Mouse (Mus musculus) brain, embryonic 14.5 days (tissue): ENCODE data around the gene Rbfox2.

Source experiments
- CTCF ChIP-seq: fragments of 200-500 bp; IDR thresholded peaks from 2 replicates; pipeline ENCODE4 v1.5.1; 2012; ENCODE audit warnings: inconsistent platforms, mild to moderate bottlenecking, moderate library complexity, borderline replicate concordance; ENCODE audit not compliant: insufficient read depth, insufficient read length; ENCODE audit errors: extremely low read depth
- POLR2A ChIP-seq: fragments of 200-500 bp; IDR thresholded peaks from 2 replicates; pipeline ENCODE4 v1.6.1; 2012; ENCODE audit warnings: mild to moderate bottlenecking, inconsistent platforms, borderline replicate concordance; ENCODE audit not compliant: poor library complexity, insufficient read depth, insufficient read length, severe bottlenecking; ENCODE audit errors: extremely low read depth

GRCm38 (mm10) chr15:77036989-77037277 is 269.9 kb downstream of the Rbfox2 start:
- TF ChIP-seq POLR2A (no peak), CTCF (no peak)
